Mouse (Mus musculus): Measurements from ENCODE around the gene Calhm1.

DNA sequence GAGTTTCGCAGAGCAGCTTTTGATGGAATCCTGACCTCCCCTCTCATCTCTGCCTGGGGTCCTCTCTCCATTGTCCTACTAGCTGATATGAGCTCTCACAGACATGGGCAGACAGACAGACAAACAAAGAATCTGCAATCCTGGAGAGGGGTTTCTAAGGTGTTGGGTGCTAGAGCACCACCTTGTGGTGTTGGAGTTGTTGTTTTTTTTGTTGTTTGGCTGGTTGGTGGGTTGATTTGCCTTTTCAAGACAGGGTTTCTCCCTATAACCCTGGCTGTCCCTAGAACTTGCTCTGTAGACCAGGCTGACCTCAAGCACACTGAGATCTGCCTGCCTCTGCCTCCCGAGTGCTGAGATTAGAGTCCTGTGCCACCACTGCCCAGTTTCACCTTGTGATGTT is 31.4 kb upstream of the Calhm1 start:
- TF ChIP-seq CTCF (IDR thresholded peaks at IDR 0.05; ENCODE audit: control insufficient read depth, insufficient read depth, insufficient read length): no peak
- TF ChIP-seq MAX (IDR thresholded peaks at IDR 0.05): no peak
- no peak for TF ChIP-seq FOSL1 (IDR thresholded peaks at IDR 0.05; ENCODE audit: insufficient read depth, low read length, poor library complexity, severe bottlenecking)
